Comparison of ENCODE assay signal across 8 mouse cellular contexts in genomic region chr19:57275166-57275953, GRCm38 (mm10). TPM values are rescaled to one million over a fixed set of nuclear protein-coding genes. Genes with fewer than 3 reads are reported as not detected.
DNase-seq lines count a peak whose midpoint lies in the region; ATAC-seq lines count a peak whose summit lies in the region.

No protein-coding gene starts in this region.

- peaks cover 29% of the 10 kb centered on the region for H3K4me1 ChIP-seq in forebrain, embryonic 13.5 days
- H3K4me1 ChIP-seq in kidney, embryonic 14.5 days (ENCODE audit: control insufficient read depth, insufficient read depth, low read length) = peaks cover 25% of the 10 kb centered on the region

- H3K27ac ChIP-seq in forebrain, embryonic 13.5 days = no peak overlapping the region
- no peak overlapping the region; the same call in 1 of the 2 replicates for H3K27ac ChIP-seq in kidney, embryonic 14.5 days (ENCODE audit: low read depth, low read length)

- whole genome bisulfite sequencing in forebrain, embryonic 13.5 days = 58% methylated on average over 15 of the region's 15 CpGs
- WGBS in kidney, embryonic 14.5 days = 33% methylated on average over 15 of the region's 15 CpGs

- H3K4me2 ChIP-seq in forebrain, embryonic 13.5 days = peak overlapping the region; percentile 41
- peak overlapping the region; percentile 40 for H3K4me2 ChIP-seq in kidney, embryonic 14.5 days (replicated peaks; ENCODE audit: low read depth, low read length)

- no peaks in the 10 kb centered on the region for H3K36me3 ChIP-seq in forebrain, embryonic 13.5 days (ENCODE audit: poor library complexity, severe bottlenecking)
- no peaks in the 10 kb centered on the region for H3K36me3 ChIP-seq in kidney, embryonic 14.5 days (ENCODE audit: control insufficient read depth, insufficient read depth, low read length)

- H3K4me3 ChIP-seq in forebrain, embryonic 13.5 days = no peak overlapping the region
- peak overlapping the region; percentile 4; the same call in 1 of the 2 replicates for H3K4me3 ChIP-seq in kidney, embryonic 14.5 days (ENCODE audit: low read length)

- DNase-seq in layer of hippocampus, adult 9-11 months = peak; percentile 35
- no peak for DNase-seq in layer of hippocampus, adult 18-20 months (ENCODE audit: low spot score in 2 of 2)
- DNase-seq in lung, postnatal 36 days = peak; percentile 48
- no peak for DNase-seq in thymus, postnatal 36 days
- no peak for DNase-seq in thymus, postnatal 25 days
- no peak for DNase-seq in ovary, postnatal 36 days (ENCODE audit: low spot score)

- H3K9me3 ChIP-seq in forebrain, embryonic 13.5 days (replicated peaks) = no peaks in the 10 kb centered on the region
- no peaks in the 10 kb centered on the region for H3K9me3 ChIP-seq in kidney, embryonic 14.5 days (ENCODE audit: control insufficient read depth, low read length)

- H3K9ac ChIP-seq in forebrain, embryonic 13.5 days = no peak overlapping the region
- peak overlapping the region; percentile 0; the same call in 1 of the 2 replicates for H3K9ac ChIP-seq in kidney, embryonic 14.5 days (ENCODE audit: low read depth, low read length)

- no peak for ATAC-seq in forebrain, embryonic 13.5 days
- peak; percentile 44; the same call in 1 of the 2 replicates for ATAC-seq in kidney, embryonic 14.5 days (ENCODE audit: low FRiP score, low TSS enrichment)

- H3K27me3 ChIP-seq in forebrain, embryonic 13.5 days = peaks cover 6% of the 10 kb centered on the region; the same call in 1 of the 2 replicates
- H3K27me3 ChIP-seq in kidney, embryonic 14.5 days (ENCODE audit: control insufficient read depth, insufficient read depth, low read length) = no peaks in the 10 kb centered on the region

RNA-seq across cellular contexts. Expression of gene Ablim1, which starts 39.4 kb away (rescaled TPM):
- 10 to 100 TPM; 73.4 to 75.7 TPM for total RNA-seq in layer of hippocampus, adult 18-20 months (2021)
- 16.5 and 19.2 TPM in 2 replicates for polyA plus RNA-seq in forebrain, embryonic 13.5 days (2015; fragmentation: Nextera tagmentation; extraction: Ambion mirVana)
- 21.0 and 36.0 TPM in 2 replicates for polyA plus RNA-seq in kidney, embryonic 14.5 days (2014; fragmentation: Nextera tagmentation; extraction: Ambion mirVana)

Comparison
In these comparisons a context has a peak if more than half of its experiments do, and no peak if none do; other contexts are left out.
1. DNase-seq: peak in layer of hippocampus, adult 9-11 months (single experiment) and lung, postnatal 36 days (single experiment); none in layer of hippocampus, adult 18-20 months (0 of 2), thymus, postnatal 36 days (0 of 2), thymus, postnatal 25 days (single experiment) and ovary, postnatal 36 days (single experiment).